Mouse (Mus musculus) forebrain, embryonic 14.5 days (tissue): ENCODE data around the gene Epx. TPM values are rescaled to one million over a fixed set of nuclear protein-coding genes. Genes with fewer than 3 reads are reported as not detected.
A peak's percentile ranks its signal among the peaks of the same experiment; 100 is the strongest.
"Not testable (repeated sequence)": the region's sequence is repeated elsewhere in the genome, so short reads cannot be mapped to it uniquely, and the experiment has no call there.

ENCODE experiments used
- ATAC-seq: fragments of 200-750 bp; cut with Nextera tagmentation; 2 replicates; pipeline ENCODE4 v1.8.0; 2017; ENCODE audit warnings: mild to moderate bottlenecking, moderate library complexity
- DNase-seq: peaks from one replicate; pipeline ENCODE4 v3.0.0-alpha.2; 2015; ENCODE audit warnings: low spot score
- H3K27ac ChIP-seq: fragments of 300-500 bp; sonication (generic); 2 replicates; pipeline ENCODE4 v1.5.1; 2014; ENCODE audit warnings: low read depth, mild to moderate bottlenecking, control low read depth, low read length, moderate library complexity
- H3K27me3 ChIP-seq: fragments of 300-500 bp; sonication (generic); replicated peaks from 2 replicates; pipeline ENCODE4 v1.6.1; 2014; ENCODE audit warnings: low read length, control low read depth, mixed read lengths; ENCODE audit not compliant: control insufficient read depth, insufficient read depth
- H3K36me3 ChIP-seq: fragments of 300-500 bp; sonication (generic); 2 replicates; pipeline ENCODE4 v1.6.1; 2014; ENCODE audit warnings: low read length, control low read depth; ENCODE audit not compliant: control insufficient read depth, insufficient read depth
- H3K4me1 ChIP-seq: fragments of 300-500 bp; sonication (generic); 2 replicates; pipeline ENCODE4 v1.6.1; 2014; ENCODE audit warnings: antibody characterized with exemption, low read length, control low read depth; ENCODE audit not compliant: control insufficient read depth, insufficient read depth
- H3K4me2 ChIP-seq: fragments of 300-500 bp; sonication (generic); 2 replicates; pipeline ENCODE4 v1.6.1; 2014; ENCODE audit warnings: mild to moderate bottlenecking, control low read depth, low read length
- H3K4me3 ChIP-seq: fragments of 300-500 bp; sonication (generic); 2 replicates; pipeline ENCODE4 v1.5.1; 2014; ENCODE audit warnings: low read depth, low read length, control low read depth
- H3K9ac ChIP-seq: fragments of 300-500 bp; sonication (generic); 2 replicates; pipeline ENCODE4 v1.6.1; 2014; ENCODE audit warnings: mild to moderate bottlenecking, low read length, control low read depth, moderate library complexity
- H3K9me3 ChIP-seq: fragments of 300-500 bp; sonication (generic); replicated peaks from 2 replicates; pipeline ENCODE4 v1.6.1; 2016; ENCODE audit warnings: low read length, control low read depth, mixed read lengths; ENCODE audit not compliant: control insufficient read depth
- WGBS: fragments of 180-500 bp; shearing (Covaris S2); extraction: QIAGEN DNeasy Blood & Tissue Kit; methylation state at CpG from one replicate; pipeline ENCODE4 v1.1.7; 2014; 5-methylcytosine and 5-hydroxymethylcytosine counted together
- polyA plus RNA-seq: library from polyadenylated mRNA; unstranded; fragments of >200 nt; fragmentation: Nextera tagmentation; extraction: Ambion mirVana; gene quantifications from 2 replicates; pipeline ENCODE4 v1.2.1, GENCODE M21; 2014

The Epx gene
- polyA plus RNA-seq, 1 experiment from 2014 or later: 0.19 TPM

DNA sequence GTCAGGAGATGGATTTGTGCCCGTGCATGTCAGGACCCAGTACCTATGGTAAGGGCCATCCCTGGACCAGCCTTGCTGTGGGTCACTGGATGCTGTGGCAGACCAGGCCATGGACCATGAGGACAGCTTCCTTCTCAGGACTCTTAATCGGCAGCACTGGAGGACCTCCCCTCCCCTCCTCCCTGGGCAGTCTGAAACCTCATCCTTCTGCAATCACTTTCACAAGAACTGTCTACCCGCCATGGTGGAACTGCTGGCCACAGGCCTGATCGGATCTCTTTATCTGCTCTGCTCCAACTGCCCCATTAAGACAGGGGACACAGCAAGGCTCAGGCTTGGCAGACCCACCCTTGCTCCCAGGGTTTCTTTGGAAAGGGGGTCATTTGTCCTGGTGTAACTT is 6.4 kb upstream of the Epx start:
- DNase-seq (no peak), ATAC-seq (no peak)
- Histone ChIP-seq H3K27me3 (no peaks in the 10 kb centered on the region), H3K27ac (no peak overlapping the region), H3K4me2 (no peak overlapping the region), H3K9me3 (no peaks in the 10 kb centered on the region), H3K4me3 (no peak overlapping the region), H3K36me3 (no peaks in the 10 kb centered on the region), H3K9ac (no peak overlapping the region), H3K4me1 (no peaks in the 10 kb centered on the region)
- WGBS: 81% methylated on average over 4 of the region's 4 CpGs

DNA sequence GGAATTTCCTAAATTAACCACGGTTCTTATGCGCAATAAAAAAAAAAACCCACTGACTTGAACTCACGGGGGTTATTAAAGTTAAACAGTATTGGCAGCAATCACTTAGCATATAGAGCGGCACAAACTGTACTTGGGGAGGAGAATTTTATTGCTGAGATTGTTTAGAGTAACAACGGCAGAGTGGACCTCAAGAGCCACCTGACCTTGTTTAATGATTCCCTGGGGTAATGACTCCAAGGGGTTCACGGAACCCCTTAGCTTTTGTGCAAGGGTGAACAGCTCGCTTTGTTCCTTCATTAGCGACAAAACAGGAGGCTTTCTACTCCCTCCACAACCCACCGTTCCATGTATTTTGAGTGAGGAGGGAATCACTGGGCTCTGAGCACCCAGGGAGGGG is 4.5 kb upstream of the Epx start:
- Histone ChIP-seq H3K4me2 (no peak overlapping the region), H3K9me3 (no peaks in the 10 kb centered on the region), H3K4me1 (no peaks in the 10 kb centered on the region), H3K9ac (no peak overlapping the region), H3K27ac (no peak overlapping the region), H3K27me3 (no peaks in the 10 kb centered on the region), H3K36me3 (no peaks in the 10 kb centered on the region), H3K4me3 (no peak overlapping the region)
- no peak for ATAC-seq
- WGBS: 55% methylated on average over 9 of the region's 9 CpGs
- no peak for DNase-seq

- Histone ChIP-seq H3K4me1 (no peaks in the 10 kb centered on the region), H3K9ac (no peak overlapping the region), H3K4me2 (no peak overlapping the region), H3K27me3 (no peaks in the 10 kb centered on the region), H3K36me3 (no peaks in the 10 kb centered on the region), H3K9me3 (no peaks in the 10 kb centered on the region), H3K27ac (no peak overlapping the region), H3K4me3 (no peak overlapping the region)
- 38% methylated on average over 8 of the region's 8 CpGs for WGBS
- ATAC-seq: no peak
- peak; percentile 23 for DNase-seq
Measured at GRCm38 (mm10) chr11:87871766-87872165, 3.6 kb downstream of the Epx start.

GRCm38 (mm10) chr11:87870096-87870495 is 5.2 kb downstream of the Epx start:
- Histone ChIP-seq H3K27ac (no peak overlapping the region), H3K27me3 (no peaks in the 10 kb centered on the region), H3K9me3 (no peaks in the 10 kb centered on the region), H3K9ac (no peak overlapping the region), H3K36me3 (no peaks in the 10 kb centered on the region), H3K4me2 (no peak overlapping the region), H3K4me1 (no peaks in the 10 kb centered on the region), H3K4me3 (no peak overlapping the region)
- no peak for DNase-seq
- 77% methylated on average over 2 of the region's 2 CpGs for WGBS
- ATAC-seq: no peak

- not testable (repeated sequence) for H3K27ac ChIP-seq, H3K4me1 ChIP-seq, H3K4me2 ChIP-seq, H3K36me3 ChIP-seq, ATAC-seq, H3K9me3 ChIP-seq, DNase-seq, H3K9ac ChIP-seq, H3K27me3 ChIP-seq, H3K4me3 ChIP-seq
- 87% methylated on average over 1 of the region's 2 CpGs for WGBS
Measured at GRCm38 (mm10) chr11:87866891-87867290, 8.4 kb downstream of the Epx start.

GRCm38 (mm10) chr11:87862805-87863204 is 12.5 kb downstream of the Epx start:
- DNase-seq: no peak
- Histone ChIP-seq H3K36me3 (peaks cover 26% of the 10 kb centered on the region), H3K4me2 (no peak overlapping the region), H3K9ac (no peak overlapping the region), H3K9me3 (no peaks in the 10 kb centered on the region), H3K27ac (no peak overlapping the region), H3K4me1 (no peaks in the 10 kb centered on the region), H3K4me3 (no peak overlapping the region), H3K27me3 (no peaks in the 10 kb centered on the region)
- ATAC-seq: no peak
- 93% methylated on average over 13 of the region's 13 CpGs for WGBS

DNA sequence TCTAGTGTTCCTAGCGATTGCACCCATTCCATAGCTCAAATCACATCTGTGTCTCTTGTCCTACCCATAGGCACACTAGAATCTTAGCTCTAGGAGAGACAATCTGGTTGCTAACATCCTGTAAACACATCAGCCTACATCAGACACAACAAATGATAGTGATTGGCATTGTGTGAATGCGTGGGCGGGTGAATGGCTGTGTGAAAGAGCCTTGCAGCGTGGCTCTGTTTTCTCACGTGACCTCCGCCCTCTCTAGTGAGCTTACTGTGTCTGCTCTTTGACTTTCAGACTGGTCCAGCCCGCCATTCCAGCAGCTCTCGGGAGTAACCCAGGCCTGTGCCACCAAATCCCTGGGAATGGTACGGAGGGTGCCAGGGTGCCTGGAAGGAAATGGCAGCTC is 14.9 kb downstream of the Epx start:
- peaks cover 39% of the 10 kb centered on the region for H3K36me3 ChIP-seq
- DNase-seq (no peak), ATAC-seq (no peak)
- WGBS: 81% methylated on average over 9 of the region's 9 CpGs
- H3K9me3 ChIP-seq: no peaks in the 10 kb centered on the region
- no peak overlapping the region for H3K4me3 ChIP-seq
- H3K4me1 ChIP-seq: no peaks in the 10 kb centered on the region
- no peak overlapping the region for H3K9ac ChIP-seq
- no peak overlapping the region for H3K4me2 ChIP-seq
- H3K27me3 ChIP-seq: no peaks in the 10 kb centered on the region
- no peak overlapping the region for H3K27ac ChIP-seq

- no peaks in the 10 kb centered on the region for H3K27me3 ChIP-seq
- no peaks in the 10 kb centered on the region for H3K9me3 ChIP-seq
- no peak overlapping the region for H3K4me3 ChIP-seq
- no peak overlapping the region for H3K9ac ChIP-seq
- no peak overlapping the region for H3K27ac ChIP-seq
- H3K36me3 ChIP-seq: peaks cover 40% of the 10 kb centered on the region
- H3K4me2 ChIP-seq: no peak overlapping the region
- ATAC-seq: no peak
- 89% methylated on average over 11 of the region's 11 CpGs for WGBS
- no peak for DNase-seq
- no peaks in the 10 kb centered on the region for H3K4me1 ChIP-seq
Measured at GRCm38 (mm10) chr11:87859273-87859672, 16.1 kb downstream of the Epx start.

DNA sequence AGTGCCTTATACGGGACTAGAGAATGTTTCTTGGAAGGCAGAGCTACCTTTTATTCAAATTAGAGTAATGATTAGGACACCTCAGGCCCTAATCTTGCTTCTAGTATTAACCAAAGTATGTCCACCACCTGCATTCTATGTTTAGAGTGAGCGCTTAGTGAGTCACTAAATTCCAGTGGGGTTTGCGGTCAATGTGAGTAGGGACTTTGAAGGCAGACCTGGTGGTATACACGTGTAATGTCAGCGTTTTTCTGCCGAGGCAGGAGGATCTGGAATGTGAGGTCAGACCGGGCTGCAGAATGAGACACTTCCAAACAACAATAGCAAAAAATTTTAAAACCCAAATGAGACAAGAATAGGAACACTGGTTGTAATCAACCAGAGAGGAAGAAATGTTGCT is 20.8 kb downstream of the Epx start:
- Histone ChIP-seq H3K27ac (no peak overlapping the region), H3K4me3 (no peak overlapping the region), H3K36me3 (peaks cover 21% of the 10 kb centered on the region), H3K9ac (no peak overlapping the region), H3K4me1 (0 out of 2 replicates have a peak, but pooled peaks cover 3% of the 10 kb centered on the region), H3K27me3 (no peaks in the 10 kb centered on the region), H3K4me2 (no peak overlapping the region), H3K9me3 (no peaks in the 10 kb centered on the region)
- DNase-seq (no peak), ATAC-seq (no peak)
- 94% methylated on average over 7 of the region's 7 CpGs for WGBS
